Mouse (Mus musculus): ENCODE data around the gene Cog3. TPM values are rescaled to one million over a fixed set of nuclear protein-coding genes. Genes with fewer than 3 reads are reported as not detected.

Cog3 gene
- polyA plus RNA-seq, 1 experiment from 2014 or later, result 22.5 TPM

GRCm38 (mm10) chr14:75727046-75727445 lies 27.3 kb downstream of the Cog3 start:
- Histone ChIP-seq H3K27me3 (ENCODE audit: control insufficient read depth, insufficient read depth, low read length) (no peaks in the 10 kb centered on the region), H3K36me3 (ENCODE audit: control insufficient read depth, insufficient read depth, low read length) (no peaks in the 10 kb centered on the region), H3K4me2 (ENCODE audit: low read depth, low read length, severe bottlenecking) (no peak overlapping the region), H3K9me3 (ENCODE audit: control insufficient read depth, low read length) (no peaks in the 10 kb centered on the region), H3K9ac (ENCODE audit: low read length) (no peak overlapping the region), H3K4me3 (ENCODE audit: low read depth, low read length) (no peak overlapping the region), H3K4me1 (replicated peaks; ENCODE audit: control insufficient read depth, insufficient read depth, low read length) (no peaks in the 10 kb centered on the region), H3K27ac (ENCODE audit: low read depth, low read length) (no peak overlapping the region)
- no peak for ATAC-seq (replicated peaks; ENCODE audit: low FRiP score)
- WGBS, result 84% methylated on average over 4 of the region's 4 CpGs
- DNase-seq (ENCODE audit: low spot score), result no peak

GRCm38 (mm10) chr14:75722816-75723215 lies 31.5 kb downstream of the Cog3 start:
- 91% methylated on average over 2 of the region's 2 CpGs for WGBS
- peaks cover 4% of the 10 kb centered on the region; the same call in 1 of the 2 replicates for H3K36me3 ChIP-seq (ENCODE audit: control insufficient read depth, insufficient read depth, low read length)
- H3K4me3 ChIP-seq (ENCODE audit: low read depth, low read length), result no peak overlapping the region
- ATAC-seq (replicated peaks; ENCODE audit: low FRiP score) (no peak), DNase-seq (ENCODE audit: low spot score) (no peak)
- no peaks in the 10 kb centered on the region for H3K4me1 ChIP-seq (replicated peaks; ENCODE audit: control insufficient read depth, insufficient read depth, low read length)
- no peak overlapping the region for H3K27ac ChIP-seq (ENCODE audit: low read depth, low read length)
- H3K9me3 ChIP-seq (ENCODE audit: control insufficient read depth, low read length), result no peaks in the 10 kb centered on the region
- no peak overlapping the region for H3K4me2 ChIP-seq (ENCODE audit: low read depth, low read length, severe bottlenecking)
- H3K27me3 ChIP-seq (ENCODE audit: control insufficient read depth, insufficient read depth, low read length), result no peaks in the 10 kb centered on the region
- H3K9ac ChIP-seq (ENCODE audit: low read length), result no peak overlapping the region

- Histone ChIP-seq H3K36me3 (ENCODE audit: control insufficient read depth, insufficient read depth, low read length) (peaks cover 4% of the 10 kb centered on the region; the same call in 1 of the 2 replicates), H3K4me2 (ENCODE audit: low read depth, low read length, severe bottlenecking) (no peak overlapping the region), H3K4me1 (replicated peaks; ENCODE audit: control insufficient read depth, insufficient read depth, low read length) (no peaks in the 10 kb centered on the region), H3K9ac (ENCODE audit: low read length) (no peak overlapping the region), H3K27me3 (ENCODE audit: control insufficient read depth, insufficient read depth, low read length) (no peaks in the 10 kb centered on the region), H3K27ac (ENCODE audit: low read depth, low read length) (no peak overlapping the region), H3K9me3 (ENCODE audit: control insufficient read depth, low read length) (no peaks in the 10 kb centered on the region), H3K4me3 (ENCODE audit: low read depth, low read length) (no peak overlapping the region)
- WGBS, result 61% methylated on average over 12 of the region's 12 CpGs
- no peak for DNase-seq (ENCODE audit: low spot score)
- ATAC-seq (replicated peaks; ENCODE audit: low FRiP score), result peak; percentile 49; the same call in 1 of the 2 replicates
Observed at GRCm38 (mm10) chr14:75721977-75722563, 32.2 kb downstream of the Cog3 start.

- H3K4me1 ChIP-seq (replicated peaks; ENCODE audit: control insufficient read depth, insufficient read depth, low read length), result no peaks in the 10 kb centered on the region
- peaks cover 4% of the 10 kb centered on the region; the same call in 1 of the 2 replicates for H3K36me3 ChIP-seq (ENCODE audit: control insufficient read depth, insufficient read depth, low read length)
- no peak for DNase-seq (ENCODE audit: low spot score)
- 91% methylated on average over 5 of the region's 5 CpGs for WGBS
- no peak overlapping the region for H3K4me3 ChIP-seq (ENCODE audit: low read depth, low read length)
- no peak overlapping the region for H3K27ac ChIP-seq (ENCODE audit: low read depth, low read length)
- H3K27me3 ChIP-seq (ENCODE audit: control insufficient read depth, insufficient read depth, low read length), result no peaks in the 10 kb centered on the region
- no peaks in the 10 kb centered on the region for H3K9me3 ChIP-seq (ENCODE audit: control insufficient read depth, low read length)
- H3K4me2 ChIP-seq (ENCODE audit: low read depth, low read length, severe bottlenecking), result no peak overlapping the region
- no peak overlapping the region for H3K9ac ChIP-seq (ENCODE audit: low read length)
- no peak for ATAC-seq (replicated peaks; ENCODE audit: low FRiP score)
Observed at GRCm38 (mm10) chr14:75720121-75720520, 34.2 kb downstream of the Cog3 start.

- H3K27me3 ChIP-seq (ENCODE audit: control insufficient read depth, insufficient read depth, low read length), result no peaks in the 10 kb centered on the region
- DNase-seq (ENCODE audit: low spot score) (no peak), ATAC-seq (replicated peaks; ENCODE audit: low FRiP score) (no peak)
- H3K27ac ChIP-seq (ENCODE audit: low read depth, low read length), result no peak overlapping the region
- no peak overlapping the region for H3K4me3 ChIP-seq (ENCODE audit: low read depth, low read length)
- H3K9ac ChIP-seq (ENCODE audit: low read length), result no peak overlapping the region
- H3K4me2 ChIP-seq (ENCODE audit: low read depth, low read length, severe bottlenecking), result no peak overlapping the region
- H3K4me1 ChIP-seq (replicated peaks; ENCODE audit: control insufficient read depth, insufficient read depth, low read length), result no peaks in the 10 kb centered on the region
- H3K36me3 ChIP-seq (ENCODE audit: control insufficient read depth, insufficient read depth, low read length), result peaks cover 4% of the 10 kb centered on the region; the same call in 1 of the 2 replicates
- WGBS, result 87% methylated on average over 4 of the region's 4 CpGs
- no peaks in the 10 kb centered on the region for H3K9me3 ChIP-seq (ENCODE audit: control insufficient read depth, low read length)
Observed at GRCm38 (mm10) chr14:75716410-75716809, 37.9 kb downstream of the Cog3 start.

GRCm38 (mm10) chr14:75713661-75714060 lies 40.7 kb downstream of the Cog3 start:
- Histone ChIP-seq H3K9me3 (ENCODE audit: control insufficient read depth, low read length) (no peaks in the 10 kb centered on the region), H3K4me1 (replicated peaks; ENCODE audit: control insufficient read depth, insufficient read depth, low read length) (no peaks in the 10 kb centered on the region), H3K27ac (ENCODE audit: low read depth, low read length) (no peak overlapping the region), H3K27me3 (ENCODE audit: control insufficient read depth, insufficient read depth, low read length) (no peaks in the 10 kb centered on the region), H3K4me3 (ENCODE audit: low read depth, low read length) (no peak overlapping the region), H3K4me2 (ENCODE audit: low read depth, low read length, severe bottlenecking) (no peak overlapping the region), H3K36me3 (ENCODE audit: control insufficient read depth, insufficient read depth, low read length) (peaks cover 3% of the 10 kb centered on the region; the same call in 1 of the 2 replicates), H3K9ac (ENCODE audit: low read length) (no peak overlapping the region)
- DNase-seq (ENCODE audit: low spot score) (no peak), ATAC-seq (replicated peaks; ENCODE audit: low FRiP score) (no peak)
- 78% methylated on average over 4 of the region's 4 CpGs for WGBS

GRCm38 (mm10) chr14:75712687-75713086 lies 41.6 kb downstream of the Cog3 start:
- no peaks in the 10 kb centered on the region for H3K9me3 ChIP-seq (ENCODE audit: control insufficient read depth, low read length)
- no peaks in the 10 kb centered on the region for H3K4me1 ChIP-seq (replicated peaks; ENCODE audit: control insufficient read depth, insufficient read depth, low read length)
- no peak overlapping the region for H3K4me2 ChIP-seq (ENCODE audit: low read depth, low read length, severe bottlenecking)
- H3K27me3 ChIP-seq (ENCODE audit: control insufficient read depth, insufficient read depth, low read length), result no peaks in the 10 kb centered on the region
- H3K9ac ChIP-seq (ENCODE audit: low read length), result no peak overlapping the region
- no peak for ATAC-seq (replicated peaks; ENCODE audit: low FRiP score)
- WGBS, result 95% methylated on average over 5 of the region's 5 CpGs
- peaks cover 3% of the 10 kb centered on the region; the same call in 1 of the 2 replicates for H3K36me3 ChIP-seq (ENCODE audit: control insufficient read depth, insufficient read depth, low read length)
- H3K27ac ChIP-seq (ENCODE audit: low read depth, low read length), result no peak overlapping the region
- no peak for DNase-seq (ENCODE audit: low spot score)
- no peak overlapping the region for H3K4me3 ChIP-seq (ENCODE audit: low read depth, low read length)

- Histone ChIP-seq H3K4me2 (ENCODE audit: low read depth, low read length, severe bottlenecking) (no peak overlapping the region), H3K9me3 (ENCODE audit: control insufficient read depth, low read length) (no peaks in the 10 kb centered on the region), H3K4me3 (ENCODE audit: low read depth, low read length) (no peak overlapping the region), H3K27me3 (ENCODE audit: control insufficient read depth, insufficient read depth, low read length) (no peaks in the 10 kb centered on the region), H3K4me1 (replicated peaks; ENCODE audit: control insufficient read depth, insufficient read depth, low read length) (no peaks in the 10 kb centered on the region), H3K27ac (ENCODE audit: low read depth, low read length) (no peak overlapping the region), H3K9ac (ENCODE audit: low read length) (no peak overlapping the region), H3K36me3 (ENCODE audit: control insufficient read depth, insufficient read depth, low read length) (peaks cover 6% of the 10 kb centered on the region; the same call in 1 of the 2 replicates)
- ATAC-seq (replicated peaks; ENCODE audit: low FRiP score), result no peak
- no peak for DNase-seq (ENCODE audit: low spot score)
- 95% methylated on average over 3 of the region's 3 CpGs for WGBS
Observed at GRCm38 (mm10) chr14:75711731-75712130, 42.6 kb downstream of the Cog3 start.

- no peak overlapping the region for H3K27ac ChIP-seq (ENCODE audit: low read depth, low read length)
- no peak for ATAC-seq (replicated peaks; ENCODE audit: low FRiP score)
- peaks cover 7% of the 10 kb centered on the region; the same call in 1 of the 2 replicates for H3K36me3 ChIP-seq (ENCODE audit: control insufficient read depth, insufficient read depth, low read length)
- no peak overlapping the region for H3K4me3 ChIP-seq (ENCODE audit: low read depth, low read length)
- no peaks in the 10 kb centered on the region for H3K4me1 ChIP-seq (replicated peaks; ENCODE audit: control insufficient read depth, insufficient read depth, low read length)
- H3K4me2 ChIP-seq (ENCODE audit: low read depth, low read length, severe bottlenecking), result no peak overlapping the region
- no peak for DNase-seq (ENCODE audit: low spot score)
- WGBS, result 100% methylated on average over 1 of the region's 1 CpGs
- H3K9ac ChIP-seq (ENCODE audit: low read length), result no peak overlapping the region
- H3K9me3 ChIP-seq (ENCODE audit: control insufficient read depth, low read length), result no peaks in the 10 kb centered on the region
- no peaks in the 10 kb centered on the region for H3K27me3 ChIP-seq (ENCODE audit: control insufficient read depth, insufficient read depth, low read length)
Observed at GRCm38 (mm10) chr14:75708986-75709385, 45.3 kb downstream of the Cog3 start.

Measured in forebrain, embryonic 11.5 days (tissue).